Mouse (Mus musculus): ENCODE results near the gene Frs2.

GRCm38 (mm10) chr10:117144071-117144470, 4.3 kb downstream of the Frs2 start:
- TF ChIP-seq CTCF (IDR thresholded peaks at IDR 0.05; ENCODE audit: control insufficient read depth, insufficient read depth, low read length) (no peak), POLR2A (IDR thresholded peaks at IDR 0.05; ENCODE audit: borderline replicate concordance, control insufficient read depth, low read depth, low read length) (no peak)
